ENCODE assay signal across 23 mouse cellular contexts in the genomic region with DNA sequence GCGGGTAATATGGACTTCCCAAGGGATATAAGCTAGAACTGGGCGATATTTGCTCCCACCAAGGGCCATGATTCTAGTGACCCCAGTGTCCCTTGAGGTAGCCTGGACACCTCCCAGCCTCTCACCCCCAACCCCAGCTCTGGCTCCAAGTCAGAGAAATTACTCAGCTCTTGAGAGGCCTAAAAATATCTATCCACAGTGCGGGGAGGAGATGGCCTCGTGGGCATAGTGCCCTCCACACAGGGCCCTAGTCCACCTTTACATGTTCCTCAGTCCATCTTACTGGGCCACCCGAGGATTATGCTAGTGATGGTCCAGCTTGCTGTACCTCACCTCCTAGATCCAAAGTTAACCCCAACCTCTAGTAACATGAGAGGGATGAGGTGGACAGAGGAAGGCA. TPM values are rescaled to one million over a fixed set of nuclear protein-coding genes. Genes with fewer than 3 reads are reported as not detected.
DNase-seq lines count a peak whose midpoint lies in the region; ATAC-seq and TF ChIP-seq lines count a peak whose summit lies in the region.
"Had no signal": no experiment of that assay in that cellular context is flagged by ENCODE, and none has a peak within 500 bp of the region (broad histone marks: within the 10 kb centered on the region; RNA-seq: fewer than 3 reads in every experiment).

No protein-coding gene starts in this region.

- DNase-seq in cerebellum, adult 2 months = peak; percentile 78 to 84
- no peak for DNase-seq in cerebellum, adult 11 months
- DNase-seq in midbrain, embryonic 10.5 days (ENCODE audit: low spot score) = no peak
- peak; percentile 66 to 74 for DNase-seq in cerebellum, postnatal 36 days
- DNase-seq in adipocyte (ENCODE audit: low spot score) = no peak
- no peak for DNase-seq in adrenal gland, postnatal 4 days (ENCODE audit: low spot score in 2 of 2)
- DNase-seq: adrenal gland, postnatal 10 days; embryo, embryonic 11 days; heart, adult 2 months; heart, postnatal 10 days; lung, postnatal 10 days had no signal

- TF ChIP-seq POLR2A in cerebellum, adult 2 months (IDR thresholded peaks at IDR 0.05; ENCODE audit: borderline replicate concordance, insufficient read depth, low read length) = peak; percentile 43; the same call in 1 of the 2 replicates

- H3K9me3 ChIP-seq in midbrain, embryonic 10.5 days (replicated peaks) = peaks cover 12% of the 10 kb centered on the region
- no peaks in the 10 kb centered on the region for H3K9me3 ChIP-seq in midbrain, embryonic 15.5 days

- TF ChIP-seq CTCF in cerebellum, adult 2 months (IDR thresholded peaks at IDR 0.05; ENCODE audit: borderline replicate concordance, insufficient read depth, low read depth, low read length) = no peak

- 16% methylated on average over 5 of the region's 5 CpGs for WGBS in cerebellum, adult 2 months
- WGBS in midbrain, embryonic 10.5 days = 63% methylated on average over 5 of the region's 5 CpGs
- 65% methylated on average over 5 of the region's 5 CpGs for WGBS in midbrain, embryonic 15.5 days

- H3K4me3 ChIP-seq in cerebellum, adult 2 months (replicated peaks; ENCODE audit: insufficient read depth, low read depth, low read length) = peak overlapping the region; percentile 79
- H3K4me3 ChIP-seq in midbrain, embryonic 10.5 days = peak overlapping the region; percentile 58; the same call in 1 of the 2 replicates
- H3K4me3 ChIP-seq in midbrain, embryonic 15.5 days = no peak overlapping the region
- H3K4me3 ChIP-seq: heart, adult 2 months; liver, embryonic 15.5 days had no signal

- no peak overlapping the region for H3K9ac ChIP-seq in midbrain, embryonic 15.5 days
- H3K9ac ChIP-seq: intestine, embryonic 15.5 days; liver, embryonic 15.5 days had no signal

- ATAC-seq in midbrain, embryonic 15.5 days (replicated peaks) = no peak
- ATAC-seq: intestine, embryonic 15.5 days had no signal

- H3K36me3 ChIP-seq in midbrain, embryonic 10.5 days = peaks cover 13% of the 10 kb centered on the region
- no peaks in the 10 kb centered on the region; the same call in 1 of the 2 replicates for H3K36me3 ChIP-seq in midbrain, embryonic 15.5 days (replicated peaks)
- H3K36me3 ChIP-seq: intestine, embryonic 15.5 days; liver, embryonic 15.5 days had no signal

- H3K27ac ChIP-seq in cerebellum, adult 2 months (ENCODE audit: insufficient read depth, low read length) = peak overlapping the region; percentile 91
- no peak overlapping the region for H3K27ac ChIP-seq in midbrain, embryonic 10.5 days (replicated peaks)
- no peak overlapping the region for H3K27ac ChIP-seq in midbrain, embryonic 15.5 days
- H3K27ac ChIP-seq: heart, adult 2 months; hindbrain, embryonic 13.5 days; intestine, embryonic 15.5 days; liver, embryonic 15.5 days had no signal

- no peaks in the 10 kb centered on the region for H3K27me3 ChIP-seq in cerebellum, adult 2 months (ENCODE audit: control insufficient read depth, insufficient read depth, low read length)
- peaks cover 76% of the 10 kb centered on the region for H3K27me3 ChIP-seq in midbrain, embryonic 10.5 days (ENCODE audit: low read depth, poor library complexity, severe bottlenecking)
- H3K27me3 ChIP-seq in midbrain, embryonic 15.5 days (replicated peaks) = peaks cover 68% of the 10 kb centered on the region

- peaks cover 15% of the 10 kb centered on the region; the same call in 1 of the 2 replicates for H3K4me1 ChIP-seq in cerebellum, adult 2 months (ENCODE audit: control insufficient read depth, insufficient read depth, low read length)
- peaks cover 33% of the 10 kb centered on the region for H3K4me1 ChIP-seq in midbrain, embryonic 10.5 days
- H3K4me1 ChIP-seq in midbrain, embryonic 15.5 days = peaks cover 31% of the 10 kb centered on the region

- no peak overlapping the region for H3K4me2 ChIP-seq in midbrain, embryonic 15.5 days

RNA-seq across cellular contexts. Expression of a gene that starts 1.1 kb away (rescaled TPM):
- polyA plus RNA-seq in cerebellum, adult 2 months (2012; rRNA removed) = 397 and 476 TPM in 2 replicates
- polyA plus RNA-seq in midbrain, embryonic 10.5 days (2016; fragmentation: Nextera tagmentation; extraction: Ambion mirVana) = 0.25 and 0.52 TPM in 2 replicates
- polyA plus RNA-seq in midbrain, embryonic 15.5 days (2015; fragmentation: Nextera tagmentation; extraction: Ambion mirVana) = 0.59 and 1.0 TPM in 2 replicates
- 1 to 10 TPM in 1 of 2 experiments, under 1 TPM in 1; 0.31 to 1.9 TPM for total RNA-seq in adrenal gland, postnatal 4 days (2021)
- total RNA-seq: CH12.LX; megakaryocyte-erythroid progenitor cell, adult 5-6 weeks had no signal
- polyA plus RNA-seq: liver, embryonic 15.5 days; thymus, postnatal 0 days had no signal

RNA-seq across cellular contexts. Expression of a gene that starts 10.4 kb away (rescaled TPM):
- 17.2 and 18.0 TPM in 2 replicates for polyA plus RNA-seq in cerebellum, adult 2 months (2012; rRNA removed)
- 45.7 and 51.2 TPM in 2 replicates for polyA plus RNA-seq in midbrain, embryonic 10.5 days (2016; fragmentation: Nextera tagmentation; extraction: Ambion mirVana)
- 16.1 and 19.8 TPM in 2 replicates for polyA plus RNA-seq in midbrain, embryonic 15.5 days (2015; fragmentation: Nextera tagmentation; extraction: Ambion mirVana)
- 10 to 100 TPM; 76.4 to 90.1 TPM for total RNA-seq in adrenal gland, postnatal 4 days (2021)

RNA-seq across cellular contexts. Expression of a gene that starts 10.7 kb away (rescaled TPM):
- polyA plus RNA-seq in cerebellum, adult 2 months (2012; rRNA removed) = 52.3 and 53.1 TPM in 2 replicates
- 108 and 111 TPM in 2 replicates for polyA plus RNA-seq in midbrain, embryonic 10.5 days (2016; fragmentation: Nextera tagmentation; extraction: Ambion mirVana)
- 87.1 and 90.0 TPM in 2 replicates for polyA plus RNA-seq in midbrain, embryonic 15.5 days (2015; fragmentation: Nextera tagmentation; extraction: Ambion mirVana)
- 10 to 100 TPM; 60.7 to 65.2 TPM for total RNA-seq in adrenal gland, postnatal 4 days (2021)

RNA-seq across cellular contexts. Expression of a gene that starts 14.5 kb away (rescaled TPM):
- 0.54 and 0.57 TPM in 2 replicates for polyA plus RNA-seq in cerebellum, adult 2 months (2012; rRNA removed)
- polyA plus RNA-seq in midbrain, embryonic 10.5 days (2016; fragmentation: Nextera tagmentation; extraction: Ambion mirVana) = not detected in 2 replicates
- polyA plus RNA-seq in midbrain, embryonic 15.5 days (2015; fragmentation: Nextera tagmentation; extraction: Ambion mirVana) = not detected in 2 replicates
- total RNA-seq in adrenal gland, postnatal 4 days (2021) = not detected
- total RNA-seq: adrenal gland, postnatal 10 days; CH12.LX; gastrocnemius, adult 8-10 months; heart, adult 2 months; heart, postnatal 10 days had no signal
- polyA plus RNA-seq: heart, adult 2 months; hindbrain, embryonic 13.5 days; intestine, embryonic 15.5 days; kidney, embryonic 16.5 days; liver, embryonic 15.5 days; neural tube, embryonic 11.5 days; stomach, embryonic 16.5 days; thymus, postnatal 0 days had no signal

RNA-seq across cellular contexts. Expression of a gene that starts 16.0 kb away (rescaled TPM):
- polyA plus RNA-seq in cerebellum, adult 2 months (2012; rRNA removed) = not detected in 2 replicates
- not detected in 2 replicates for polyA plus RNA-seq in midbrain, embryonic 10.5 days (2016; fragmentation: Nextera tagmentation; extraction: Ambion mirVana)
- 0.68 and 0.93 TPM in 2 replicates for polyA plus RNA-seq in midbrain, embryonic 15.5 days (2015; fragmentation: Nextera tagmentation; extraction: Ambion mirVana)
- not detected for total RNA-seq in adrenal gland, postnatal 4 days (2021)
- total RNA-seq: adrenal gland, postnatal 10 days; CH12.LX; gastrocnemius, adult 8-10 months; heart, adult 2 months; heart, postnatal 10 days; megakaryocyte-erythroid progenitor cell, adult 5-6 weeks had no signal
- polyA plus RNA-seq: heart, adult 2 months; intestine, embryonic 15.5 days; kidney, embryonic 16.5 days; limb, embryonic 14.5 days; liver, embryonic 15.5 days; neural tube, embryonic 11.5 days; stomach, embryonic 16.5 days; thymus, postnatal 0 days had no signal

Comparison
In these comparisons a context has a peak if more than half of its experiments do, and no peak if none do; other contexts are left out.
1. DNase-seq: peak in cerebellum, adult 2 months (2 of 2) and cerebellum, postnatal 36 days (2 of 2); none in cerebellum, adult 11 months (single experiment), midbrain, embryonic 10.5 days (single experiment), adipocyte (single experiment) and adrenal gland, postnatal 4 days (0 of 2).
2. RNA of a gene that starts 1.1 kb away (polyA plus RNA-seq): 397 to 476 TPM in cerebellum, adult 2 months; 0.59 to 1.0 TPM in midbrain, embryonic 15.5 days and 0.25 to 0.52 TPM in midbrain, embryonic 10.5 days; every median in the first group is over 100 times any median in the second.